Mouse (Mus musculus) hindbrain, embryonic 12.5 days (tissue): ENCODE results near the gene Lgi1. TPM values are rescaled to one million over a fixed set of nuclear protein-coding genes. Genes with fewer than 3 reads are reported as not detected.

Source experiments
- ATAC-seq: fragments of 200-750 bp; cut with Nextera tagmentation; 2 replicates; pipeline ENCODE4 v1.8.0; 2017; ENCODE audit warnings: moderate TSS enrichment; ENCODE audit not compliant: low FRiP score
- H3K27ac ChIP-seq: fragments of 300-500 bp; sonication (generic); 2 replicates; pipeline ENCODE4 v1.5.1; 2016; ENCODE audit warnings: mild to moderate bottlenecking
- H3K27me3 ChIP-seq: fragments of 300-500 bp; sonication (generic); 2 replicates; pipeline ENCODE4 v1.6.1; 2016; ENCODE audit warnings: mild to moderate bottlenecking
- H3K36me3 ChIP-seq: fragments of 300-500 bp; sonication (generic); 2 replicates; pipeline ENCODE4 v1.6.1; 2016; ENCODE audit warnings: mild to moderate bottlenecking
- H3K4me1 ChIP-seq: fragments of 300-500 bp; sonication (generic); 2 replicates; pipeline ENCODE4 v1.6.1; 2016
- H3K4me2 ChIP-seq: fragments of 300-500 bp; sonication (generic); replicated peaks from 2 replicates; pipeline ENCODE4 v1.6.1; 2016; ENCODE audit warnings: mild to moderate bottlenecking
- H3K4me3 ChIP-seq: fragments of 300-500 bp; sonication (generic); 2 replicates; pipeline ENCODE4 v1.5.1; 2016; ENCODE audit warnings: mild to moderate bottlenecking
- H3K9ac ChIP-seq: fragments of 300-500 bp; sonication (generic); 2 replicates; pipeline ENCODE4 v1.6.1; 2016; ENCODE audit warnings: mild to moderate bottlenecking, moderate library complexity
- H3K9me3 ChIP-seq: fragments of 300-500 bp; sonication (generic); replicated peaks from 2 replicates; pipeline ENCODE4 v1.6.1; 2016; ENCODE audit warnings: mild to moderate bottlenecking
- WGBS: fragments of 180-500 bp; shearing (Covaris S2); methylation state at CpG from one replicate; pipeline ENCODE4 v1.1.7; 2016; 5-methylcytosine and 5-hydroxymethylcytosine counted together
- polyA plus RNA-seq: library from polyadenylated mRNA; unstranded; fragments of >200 nt; fragmentation: Nextera tagmentation; extraction: Ambion mirVana; gene quantifications from 2 replicates; pipeline ENCODE4 v1.2.1, GENCODE M21; 2016

The Lgi1 gene
- polyA plus RNA-seq, 1 experiment from 2014 or later = 5.2 TPM

GRCm38 (mm10) chr19:38242314-38242852, 22.0 kb upstream of the Lgi1 start:
- Histone ChIP-seq H3K4me3 (no peak overlapping the region), H3K4me2 (no peak overlapping the region), H3K27ac (no peak overlapping the region), H3K9me3 (no peaks in the 10 kb centered on the region), H3K27me3 (no peaks in the 10 kb centered on the region), H3K36me3 (no peaks in the 10 kb centered on the region), H3K4me1 (peaks cover 18% of the 10 kb centered on the region), H3K9ac (no peak overlapping the region)
- ATAC-seq = no peak
- WGBS = 91% methylated on average over 8 of the region's 8 CpGs

GRCm38 (mm10) chr19:38244748-38245147, 19.6 kb upstream of the Lgi1 start:
- WGBS = 77% methylated on average over 8 of the region's 8 CpGs
- 0 out of 2 replicates have a peak overlapping the region, but pooled peaks have one; percentile 25 for H3K27ac ChIP-seq
- no peak for ATAC-seq

GRCm38 (mm10) chr19:38245361-38246176, 18.8 kb upstream of the Lgi1 start:
- no peak overlapping the region for H3K4me3 ChIP-seq
- H3K27ac ChIP-seq = peak overlapping the region; percentile 67
- no peak overlapping the region for H3K9ac ChIP-seq
- peaks cover 13% of the 10 kb centered on the region for H3K4me1 ChIP-seq
- peak; percentile 56; the same call in 1 of the 2 replicates for ATAC-seq
- 56% methylated on average over 10 of the region's 10 CpGs for WGBS
- no peaks in the 10 kb centered on the region for H3K27me3 ChIP-seq
- no peak overlapping the region for H3K4me2 ChIP-seq
- no peaks in the 10 kb centered on the region for H3K9me3 ChIP-seq
- no peaks in the 10 kb centered on the region for H3K36me3 ChIP-seq

More at GRCm38 (mm10) chr19:38244748-38245147, 19.6 kb upstream of the Lgi1 start:
- no peaks in the 10 kb centered on the region for H3K9me3 ChIP-seq
- no peak overlapping the region for H3K4me2 ChIP-seq
- H3K4me1 ChIP-seq = peaks cover 13% of the 10 kb centered on the region
- no peaks in the 10 kb centered on the region for H3K36me3 ChIP-seq
- H3K27me3 ChIP-seq = no peaks in the 10 kb centered on the region
- no peak overlapping the region for H3K9ac ChIP-seq
- H3K4me3 ChIP-seq = no peak overlapping the region

- Histone ChIP-seq H3K9me3 (no peaks in the 10 kb centered on the region), H3K27me3 (no peaks in the 10 kb centered on the region), H3K27ac (peak overlapping the region; percentile 67; the same call in 1 of the 2 replicates), H3K4me2 (no peak overlapping the region), H3K9ac (no peak overlapping the region), H3K36me3 (no peaks in the 10 kb centered on the region), H3K4me1 (peaks cover 13% of the 10 kb centered on the region), H3K4me3 (no peak overlapping the region)
- ATAC-seq = no peak
- 49% methylated on average over 7 of the region's 7 CpGs for WGBS
Observed at GRCm38 (mm10) chr19:38246177-38246622, 18.1 kb upstream of the Lgi1 start.

GRCm38 (mm10) chr19:38249627-38250026, 14.7 kb upstream of the Lgi1 start:
- H3K27me3 ChIP-seq = no peaks in the 10 kb centered on the region
- no peaks in the 10 kb centered on the region for H3K36me3 ChIP-seq
- H3K9me3 ChIP-seq = no peaks in the 10 kb centered on the region
- no peak overlapping the region for H3K9ac ChIP-seq
- no peak for ATAC-seq
- H3K4me3 ChIP-seq = no peak overlapping the region
- no peak overlapping the region for H3K27ac ChIP-seq
- H3K4me1 ChIP-seq = peaks cover 13% of the 10 kb centered on the region
- 76% methylated on average over 8 of the region's 8 CpGs for WGBS
- H3K4me2 ChIP-seq = no peak overlapping the region

- no peaks in the 10 kb centered on the region for H3K9me3 ChIP-seq
- no peak overlapping the region for H3K4me3 ChIP-seq
- WGBS = 65% methylated on average over 6 of the region's 6 CpGs
- H3K4me1 ChIP-seq = no peaks in the 10 kb centered on the region
- no peaks in the 10 kb centered on the region for H3K27me3 ChIP-seq
- H3K36me3 ChIP-seq = no peaks in the 10 kb centered on the region
- ATAC-seq = no peak
- H3K9ac ChIP-seq = no peak overlapping the region
- no peak overlapping the region for H3K27ac ChIP-seq
- no peak overlapping the region for H3K4me2 ChIP-seq
Observed at GRCm38 (mm10) chr19:38253796-38254195, 10.5 kb upstream of the Lgi1 start.

GRCm38 (mm10) chr19:38258651-38259065, 5.7 kb upstream of the Lgi1 start:
- ATAC-seq = no peak; the same call in 1 of the 2 replicates
- 81% methylated on average over 3 of the region's 3 CpGs for WGBS
- Histone ChIP-seq H3K4me3 (no peak overlapping the region), H3K4me2 (no peak overlapping the region), H3K27me3 (peaks cover 3% of the 10 kb centered on the region; the same call in 1 of the 2 replicates), H3K9ac (no peak overlapping the region), H3K27ac (no peak overlapping the region), H3K36me3 (no peaks in the 10 kb centered on the region), H3K9me3 (no peaks in the 10 kb centered on the region), H3K4me1 (no peaks in the 10 kb centered on the region)

- no peak overlapping the region for H3K4me2 ChIP-seq
- no peak overlapping the region for H3K4me3 ChIP-seq
- no peaks in the 10 kb centered on the region for H3K9me3 ChIP-seq
- H3K4me1 ChIP-seq = no peaks in the 10 kb centered on the region
- no peak overlapping the region for H3K9ac ChIP-seq
- no peak for ATAC-seq
- no peak overlapping the region for H3K27ac ChIP-seq
- WGBS = 78% methylated on average over 3 of the region's 3 CpGs
- H3K27me3 ChIP-seq = peaks cover 5% of the 10 kb centered on the region; the same call in 1 of the 2 replicates
- H3K36me3 ChIP-seq = no peaks in the 10 kb centered on the region
Observed at GRCm38 (mm10) chr19:38259436-38259835, 4.9 kb upstream of the Lgi1 start.

- 62% methylated on average over 4 of the region's 4 CpGs for WGBS
- no peaks in the 10 kb centered on the region for H3K36me3 ChIP-seq
- no peak overlapping the region for H3K27ac ChIP-seq
- H3K9ac ChIP-seq = no peak overlapping the region
- ATAC-seq = no peak
- 0 out of 2 replicates have a peak, but pooled peaks cover 4% of the 10 kb centered on the region for H3K4me1 ChIP-seq
- H3K4me2 ChIP-seq = no peak overlapping the region
- peaks cover 5% of the 10 kb centered on the region; the same call in 1 of the 2 replicates for H3K27me3 ChIP-seq
- H3K9me3 ChIP-seq = no peaks in the 10 kb centered on the region
- no peak overlapping the region for H3K4me3 ChIP-seq
Observed at GRCm38 (mm10) chr19:38260346-38260745, 4.0 kb upstream of the Lgi1 start.

GRCm38 (mm10) chr19:38261351-38261750, 3.0 kb upstream of the Lgi1 start:
- WGBS = 82% methylated on average over 5 of the region's 5 CpGs
- no peak overlapping the region for H3K27ac ChIP-seq
- H3K27me3 ChIP-seq = peaks cover 5% of the 10 kb centered on the region; the same call in 1 of the 2 replicates
- H3K9me3 ChIP-seq = no peaks in the 10 kb centered on the region
- H3K9ac ChIP-seq = no peak overlapping the region
- no peak for ATAC-seq
- H3K4me2 ChIP-seq = no peak overlapping the region
- 0 out of 2 replicates have a peak, but pooled peaks cover 4% of the 10 kb centered on the region for H3K4me1 ChIP-seq
- H3K36me3 ChIP-seq = no peaks in the 10 kb centered on the region
- no peak overlapping the region for H3K4me3 ChIP-seq

GRCm38 (mm10) chr19:38263829-38264504, 369 bp upstream of the Lgi1 start:
- 0 out of 2 replicates have a peak, but pooled peaks cover 4% of the 10 kb centered on the region for H3K4me1 ChIP-seq
- ATAC-seq = peak; percentile 72
- H3K27ac ChIP-seq = no peak overlapping the region
- H3K9me3 ChIP-seq = no peaks in the 10 kb centered on the region
- no peaks in the 10 kb centered on the region for H3K36me3 ChIP-seq
- peak overlapping the region; percentile 47 for H3K4me2 ChIP-seq
- H3K4me3 ChIP-seq = peak overlapping the region; percentile 23
- H3K9ac ChIP-seq = no peak overlapping the region; the same call in 1 of the 2 replicates
- 27% methylated on average over 14 of the region's 14 CpGs for WGBS
- peaks cover 5% of the 10 kb centered on the region; the same call in 1 of the 2 replicates for H3K27me3 ChIP-seq

- Histone ChIP-seq H3K27ac (no peak overlapping the region), H3K4me2 (no peak overlapping the region), H3K4me3 (no peak overlapping the region), H3K4me1 (0 out of 2 replicates have a peak, but pooled peaks cover 4% of the 10 kb centered on the region), H3K9me3 (no peaks in the 10 kb centered on the region), H3K27me3 (peaks cover 5% of the 10 kb centered on the region; the same call in 1 of the 2 replicates), H3K9ac (no peak overlapping the region), H3K36me3 (no peaks in the 10 kb centered on the region)
- WGBS = 82% methylated on average over 5 of the region's 5 CpGs
- ATAC-seq = no peak
Observed at GRCm38 (mm10) chr19:38265767-38266166, 1.4 kb downstream of the Lgi1 start.
